Mouse (Mus musculus) embryo, embryonic 10.5 days (tissue): Measurements from ENCODE around the gene Timm17a.
A peak's percentile ranks its signal among the peaks of the same experiment; 100 is the strongest.

Experiments
- DNase-seq: peaks from one replicate; pipeline ENCODE4 v3.0.0-alpha.2; 2015; ENCODE audit warnings: low spot score

The Timm17a gene

DNA sequence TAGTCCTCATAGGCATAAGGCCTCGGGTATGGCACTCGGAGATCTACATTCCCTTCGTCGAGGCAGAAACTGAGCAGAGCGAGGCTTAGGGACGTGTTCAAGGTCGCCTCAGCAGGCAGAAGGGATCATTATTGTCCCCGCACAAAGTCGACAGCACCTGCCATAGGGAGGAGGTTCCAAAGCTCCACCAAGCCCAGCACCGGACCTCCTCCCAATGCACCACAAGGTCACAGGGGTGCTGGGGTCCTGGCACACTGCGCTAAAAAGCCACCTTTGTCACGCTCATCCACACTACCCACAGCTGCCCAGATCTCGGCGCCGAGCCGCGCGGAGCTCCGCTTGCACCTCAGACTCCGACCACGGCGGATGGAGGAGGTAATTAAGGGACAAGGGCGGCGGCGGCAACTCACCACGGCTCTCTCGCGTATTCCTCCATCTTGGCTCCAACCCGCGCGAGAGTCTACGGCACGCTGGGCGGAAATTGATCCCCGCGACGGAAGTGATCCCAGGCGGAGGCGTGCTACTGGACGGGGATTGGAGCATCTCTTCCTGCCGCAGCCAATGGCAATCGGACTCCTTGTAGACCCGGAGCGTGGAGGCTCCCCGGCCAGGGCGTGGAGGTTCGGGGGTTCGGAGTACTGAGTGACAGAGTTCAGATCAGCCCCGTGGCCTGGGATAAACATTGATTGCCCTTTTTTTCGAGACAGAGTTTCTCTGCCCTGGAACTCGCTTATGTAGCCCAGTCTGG, at the start of gene Timm17a:
Timm17a (minus strand) TSS at position 495 of the 748 bp plus-strand sequence.
- DNase-seq, result peak; percentile 97

DNA sequence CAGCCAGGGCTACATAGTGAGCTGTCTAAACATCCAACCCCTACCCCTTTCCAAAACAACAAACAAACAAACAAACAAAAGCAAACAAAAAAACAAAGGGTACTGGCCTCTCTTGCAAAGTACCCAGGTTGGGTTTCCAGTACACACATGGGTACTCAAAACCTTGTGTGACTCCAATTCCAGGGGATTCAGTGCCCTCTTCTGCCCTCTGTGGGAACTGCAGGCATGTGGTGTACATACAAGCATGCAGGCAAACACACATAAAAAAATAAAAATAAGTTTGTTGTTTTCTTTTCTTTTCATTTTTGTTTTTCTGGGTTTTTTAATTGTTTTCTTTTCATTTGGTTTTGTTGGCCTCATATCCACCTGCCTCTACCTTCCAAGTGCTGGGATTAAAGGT, 48.5 kb upstream of the Timm17a start:
- DNase-seq, result no peak

DNA sequence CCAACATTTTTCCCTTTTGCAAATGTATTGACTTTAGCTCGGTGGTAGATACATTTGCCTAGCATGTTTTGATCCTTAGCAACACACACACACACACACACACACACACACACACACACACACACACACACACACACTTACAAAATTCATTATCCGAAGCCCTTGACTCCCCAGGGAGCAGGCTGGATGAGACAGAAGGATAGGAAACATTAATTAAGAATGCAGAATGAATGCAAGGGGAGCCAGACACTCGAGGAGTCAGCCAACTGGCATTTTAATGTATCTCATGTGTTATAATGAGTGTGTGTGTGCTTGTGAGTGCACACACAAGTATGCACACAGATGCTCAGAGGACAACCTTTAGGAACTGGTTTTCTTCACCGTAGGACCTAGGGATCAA, 47.9 kb upstream of the Timm17a start:
- DNase-seq, result no peak

DNA sequence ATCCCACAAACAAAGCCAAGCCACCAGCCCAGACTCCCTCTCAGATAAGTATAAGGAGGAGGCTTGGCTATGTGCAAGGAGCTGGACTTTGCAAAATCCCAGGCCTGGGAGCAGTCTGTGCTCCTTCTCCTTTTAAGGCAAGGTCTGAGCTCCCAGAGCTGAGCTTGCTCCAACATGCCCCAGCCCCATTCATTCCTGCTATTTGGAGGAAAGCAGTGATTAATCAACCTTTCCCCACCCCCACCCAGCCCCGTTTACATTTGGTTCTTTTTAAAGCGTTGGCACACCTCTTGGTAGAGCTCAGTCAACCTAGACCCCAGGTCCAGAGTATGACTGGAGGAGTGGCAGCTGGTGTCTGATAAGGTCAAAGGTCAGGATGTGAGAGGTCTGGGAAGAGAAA, 45.5 kb upstream of the Timm17a start:
- no peak for DNase-seq

DNA sequence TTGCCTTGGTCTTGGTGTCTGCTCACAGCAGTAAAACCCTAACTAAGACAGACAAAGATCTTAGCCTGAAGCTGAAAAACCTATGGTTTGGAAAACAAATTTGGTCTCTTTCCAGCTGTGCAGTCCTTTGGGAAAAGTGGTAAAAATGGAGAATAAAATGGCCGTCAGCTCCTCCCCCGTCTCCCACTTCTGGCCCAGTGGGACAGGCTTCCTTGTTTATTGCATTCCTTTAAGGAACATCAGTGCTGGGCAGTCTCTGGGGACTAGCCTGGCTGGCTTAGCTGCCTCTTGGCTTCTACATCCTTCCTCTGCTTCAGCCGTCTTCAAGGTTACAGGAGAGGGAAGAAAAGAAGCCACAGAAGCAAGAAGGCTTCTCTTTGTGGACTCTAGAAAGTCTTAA, 38.4 kb upstream of the Timm17a start:
- DNase-seq, result no peak

DNA sequence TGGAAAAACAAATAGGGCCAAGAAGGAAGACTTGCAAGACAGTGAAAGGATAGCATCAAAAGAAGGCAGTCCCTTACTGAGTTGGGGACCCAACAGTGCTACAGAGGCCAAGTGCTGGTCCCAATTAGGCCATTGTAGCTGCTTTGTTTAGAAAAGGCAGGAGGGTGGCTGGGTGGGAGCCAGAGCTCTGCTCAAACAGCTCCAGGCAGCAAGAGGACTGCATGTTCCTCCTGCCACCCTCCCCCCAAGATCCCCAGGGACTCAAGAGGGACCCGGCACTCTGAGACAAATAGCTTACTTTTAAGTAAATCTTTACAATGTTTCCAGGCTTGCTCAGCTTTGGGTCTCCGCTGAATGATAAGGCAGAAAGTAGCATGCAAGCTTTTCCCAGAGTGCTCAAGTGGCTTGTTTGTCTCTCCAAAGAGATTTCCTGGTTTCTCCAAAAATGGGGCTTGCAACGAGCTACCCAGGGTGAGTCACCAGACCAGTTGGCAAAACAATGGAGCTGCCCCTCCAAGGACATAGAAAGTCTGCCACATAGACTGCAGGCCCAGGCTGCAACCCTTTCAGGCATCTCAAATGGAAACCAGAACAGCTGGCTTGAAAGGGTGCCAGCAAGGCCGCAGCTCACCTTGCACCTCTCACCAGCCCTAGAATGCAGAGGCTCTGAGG, 34.1 kb upstream of the Timm17a start:
- no peak for DNase-seq

DNA sequence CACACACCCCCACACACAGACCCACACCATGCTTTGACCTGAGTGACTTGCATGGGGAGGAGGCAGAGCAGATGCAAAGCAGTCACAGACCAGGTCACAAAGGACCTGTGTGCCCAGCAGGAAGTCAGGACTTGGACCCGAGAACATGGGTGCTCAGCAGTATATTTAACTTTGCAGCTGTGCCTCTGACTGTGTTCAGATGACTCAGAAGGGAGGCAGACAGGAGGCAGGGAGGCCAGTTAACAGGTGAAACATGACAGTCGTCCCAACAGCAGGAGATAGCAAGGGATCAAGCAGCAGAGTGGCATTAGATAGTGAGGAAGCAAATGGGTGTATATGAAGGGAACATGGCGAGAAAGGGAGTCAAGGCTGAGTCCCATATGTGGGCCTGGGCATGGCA, 33.3 kb upstream of the Timm17a start:
- no peak for DNase-seq

DNA sequence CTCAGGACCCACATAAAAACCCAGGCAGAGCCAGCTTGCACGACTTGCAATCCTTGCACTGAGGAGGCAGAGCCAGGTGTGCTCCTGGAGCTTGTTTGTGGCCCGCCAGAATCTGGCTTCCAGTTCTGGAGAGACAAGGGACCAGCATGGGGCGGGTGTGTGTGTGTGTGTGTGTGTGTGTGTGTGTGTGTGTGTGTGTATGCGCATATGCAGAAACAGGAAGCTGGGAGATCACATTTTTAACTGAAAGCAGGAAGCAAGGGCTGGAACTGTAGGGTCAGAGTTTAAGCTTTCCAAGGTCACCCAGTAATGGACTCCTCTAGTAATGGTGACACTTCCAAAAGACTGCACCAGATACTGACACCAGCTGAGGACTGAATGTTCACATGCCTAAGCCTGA, 30.4 kb upstream of the Timm17a start:
- DNase-seq, result no peak

DNA sequence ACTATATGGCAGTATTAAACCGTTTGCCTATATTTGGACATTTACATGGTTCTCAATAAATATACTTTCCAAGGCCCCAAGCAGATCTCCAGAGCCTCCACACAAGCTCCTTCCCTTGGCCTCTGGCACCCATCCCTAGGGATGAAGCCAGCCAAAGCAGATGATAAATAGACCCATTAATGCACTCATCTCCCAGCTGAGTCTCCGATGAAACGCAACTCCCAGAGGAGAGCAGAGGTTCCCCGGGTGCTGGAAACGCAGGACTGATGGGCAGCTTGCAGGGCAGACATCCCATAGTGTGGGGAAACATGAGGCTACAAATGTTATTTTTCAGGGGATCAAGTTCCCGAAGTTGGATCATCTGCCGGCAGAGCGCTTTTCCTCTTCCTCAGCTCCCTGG, 28.4 kb upstream of the Timm17a start:
- no peak for DNase-seq

DNA sequence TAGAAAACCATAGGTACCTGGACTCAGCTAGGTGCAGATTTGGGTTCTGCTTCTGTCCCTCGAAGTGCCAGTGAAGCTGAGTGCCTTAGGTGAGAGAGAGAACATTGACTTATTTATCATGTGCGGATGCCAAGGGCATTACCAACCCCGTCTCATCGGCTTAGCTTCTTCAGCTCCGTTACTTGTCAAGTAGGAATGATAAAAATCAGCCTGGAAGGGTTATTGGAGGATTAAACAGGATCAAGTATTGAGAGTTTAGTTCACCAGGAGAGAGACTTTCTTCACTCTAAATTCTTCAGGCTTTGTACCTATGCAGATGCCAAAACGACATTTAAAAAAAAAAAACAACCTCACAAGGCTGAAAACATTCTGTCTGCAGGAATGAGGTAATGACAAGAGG, 17.0 kb upstream of the Timm17a start:
- DNase-seq, result no peak

DNA sequence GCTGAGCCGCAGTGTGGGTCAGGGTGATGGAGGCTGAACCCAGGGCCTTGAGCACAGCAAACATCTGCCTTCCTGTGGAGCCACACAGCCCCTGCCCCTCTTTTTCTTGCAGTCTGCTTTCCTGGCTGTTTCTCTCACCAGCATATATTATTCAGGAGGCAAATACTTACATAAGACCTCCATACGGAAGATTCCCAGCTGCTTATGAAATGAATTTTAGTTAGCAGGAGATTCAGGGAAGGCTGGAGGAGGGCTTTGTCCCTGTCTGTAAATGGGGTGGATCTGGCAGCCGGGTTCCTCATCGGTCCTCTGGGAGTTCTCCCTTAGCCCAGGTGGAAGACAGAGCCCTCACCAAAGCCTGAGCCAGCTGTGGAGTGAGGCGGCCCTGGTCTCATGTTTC, 14.8 kb upstream of the Timm17a start:
- no peak for DNase-seq

DNA sequence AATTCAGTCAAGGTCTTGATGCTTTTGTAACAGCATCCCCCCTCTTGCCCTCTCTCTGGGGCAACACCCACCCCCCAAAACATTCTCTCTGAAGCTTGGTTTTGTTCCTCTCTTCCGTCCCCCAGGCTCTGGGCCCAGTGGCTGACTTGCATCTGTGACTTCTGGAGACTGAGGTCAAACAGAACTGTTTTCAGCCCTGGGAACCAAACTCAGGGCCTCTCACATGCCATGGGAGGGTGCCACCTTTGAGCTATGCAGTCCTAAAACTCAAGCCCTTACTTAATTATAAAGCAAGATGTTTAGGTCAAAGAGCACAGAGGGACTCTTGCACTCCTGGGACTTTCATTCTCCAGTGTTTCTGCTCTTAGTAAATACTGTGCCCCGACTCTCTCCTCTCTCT, 12.4 kb upstream of the Timm17a start:
- no peak for DNase-seq

DNA sequence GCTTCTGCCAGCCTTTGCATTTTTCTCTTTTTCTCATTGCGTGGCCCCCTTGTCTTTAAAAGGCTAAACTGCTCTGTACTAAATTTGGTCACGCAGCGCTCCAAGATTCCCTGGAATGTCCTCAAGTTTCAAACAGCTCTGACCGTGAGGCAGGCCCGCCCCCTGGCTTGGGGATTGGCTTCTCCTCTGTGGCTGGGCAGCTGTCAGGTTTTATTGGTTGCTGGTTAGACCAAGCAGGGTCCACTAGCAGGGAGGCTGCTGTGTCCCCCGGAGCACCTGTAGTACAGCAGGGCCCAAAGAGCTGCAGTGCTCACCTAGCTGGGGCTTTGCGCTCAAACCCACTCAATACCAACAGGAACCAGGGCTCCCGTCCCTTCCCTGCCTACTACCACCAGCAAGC, 11.0 kb upstream of the Timm17a start, which contains the start of gene Lmod1:
Lmod1 (plus strand) TSS at position 237 of the 400 bp plus-strand sequence.
- peak; percentile 84 for DNase-seq

DNA sequence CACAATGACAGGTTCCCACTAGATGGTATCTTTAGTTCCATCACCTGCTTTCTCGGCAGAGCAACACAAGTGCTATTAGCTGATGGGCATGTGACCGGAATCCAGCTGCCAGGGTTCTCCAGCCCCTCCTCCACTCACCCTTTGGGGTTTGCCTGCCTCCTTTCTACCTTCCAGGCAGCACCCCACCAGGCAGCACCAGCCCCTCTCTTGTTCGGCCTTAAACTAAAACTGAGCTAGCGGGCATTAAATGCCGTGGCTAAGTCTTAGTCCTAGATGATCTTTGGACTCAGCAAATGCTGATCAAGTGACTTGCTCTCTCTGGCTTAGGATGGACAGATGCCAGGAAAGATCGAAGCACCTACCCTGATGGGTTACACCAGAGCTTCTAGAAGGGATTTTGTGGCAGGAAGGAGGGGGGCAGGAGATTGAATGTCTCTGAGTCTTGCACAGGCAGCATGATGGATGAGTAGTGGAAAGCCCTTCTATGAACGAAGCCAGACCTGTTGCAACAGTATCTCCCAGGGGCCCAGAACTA, 9.9 kb upstream of the Timm17a start:
- DNase-seq, result no peak

DNA sequence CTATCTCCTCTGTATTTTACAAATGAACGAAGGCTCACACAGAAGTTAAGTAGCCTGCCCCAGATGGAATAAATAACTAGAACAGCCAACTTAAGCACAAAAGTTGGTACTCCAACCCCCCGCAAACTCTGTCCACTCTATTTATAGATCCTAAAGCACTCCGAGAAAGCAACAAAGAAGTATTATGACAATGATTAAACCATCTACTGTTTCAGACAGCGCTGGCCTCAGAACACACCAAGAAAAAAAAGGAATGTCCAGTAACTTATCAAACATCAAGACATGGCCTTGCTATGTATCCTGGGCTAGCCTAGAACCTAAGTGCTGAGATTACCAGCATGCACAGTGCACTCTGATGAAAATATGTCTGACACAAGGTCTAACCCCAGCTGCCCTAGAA, 1.4 kb downstream of the Timm17a start:
- no peak for DNase-seq

DNA sequence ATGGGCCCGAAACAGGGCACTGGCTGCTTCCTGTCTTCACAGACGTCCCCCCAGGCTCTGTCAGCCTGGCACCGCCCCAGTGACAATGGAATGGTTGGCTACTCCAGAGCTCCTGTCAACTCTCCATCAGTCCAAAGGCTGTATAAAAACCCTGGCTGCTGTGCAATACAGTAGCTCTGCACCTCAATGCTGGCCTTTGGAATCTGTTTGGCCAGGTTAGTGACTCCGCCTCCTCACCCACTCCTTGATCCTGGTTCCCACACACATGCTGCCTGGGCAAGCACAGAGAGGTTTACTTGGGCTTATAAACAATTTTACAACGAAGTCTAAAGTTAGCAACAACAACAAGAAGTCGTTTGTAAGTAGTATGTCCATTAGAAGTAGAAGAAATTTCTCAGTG, 2.2 kb downstream of the Timm17a start:
- no peak for DNase-seq

DNA sequence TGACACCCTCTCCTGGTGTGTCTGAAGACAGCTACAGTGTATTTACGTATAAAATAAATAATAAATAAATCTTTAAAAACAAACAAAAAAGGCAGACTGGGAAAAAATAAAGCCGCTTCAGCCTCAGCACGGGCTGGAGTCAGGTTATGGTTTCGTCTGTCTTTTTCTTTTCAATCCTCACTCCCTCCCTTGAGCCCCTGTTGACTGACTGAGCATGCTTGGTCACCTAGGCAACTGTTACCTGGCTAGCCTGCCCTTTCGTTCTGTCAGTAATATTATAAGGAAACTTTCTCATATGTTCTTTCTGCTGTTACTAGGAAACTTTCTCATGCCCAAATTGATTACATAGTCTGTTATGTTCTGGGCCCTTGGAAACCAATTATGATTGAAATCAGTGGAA, 22.7 kb downstream of the Timm17a start:
- DNase-seq, result no peak

DNA sequence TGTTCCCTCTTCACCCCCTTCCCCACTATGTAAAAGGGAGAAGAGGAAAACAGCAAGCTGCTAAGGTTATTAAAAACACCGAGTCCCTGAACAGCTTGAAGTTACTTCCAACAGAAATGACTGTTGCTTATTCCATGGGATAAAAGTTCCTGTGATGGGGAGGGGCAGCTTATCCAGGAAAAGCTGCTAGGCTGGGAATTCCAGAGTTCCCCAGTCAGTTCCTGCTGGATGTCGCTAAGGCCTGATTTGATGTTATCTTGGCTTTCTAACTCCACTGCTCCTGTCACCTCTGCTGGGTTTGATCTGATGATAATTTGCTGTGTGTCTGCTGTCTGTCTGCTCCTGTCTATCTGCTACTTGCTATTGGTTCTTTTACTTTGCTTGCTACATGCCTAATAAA, 27.3 kb downstream of the Timm17a start:
- DNase-seq, result no peak

DNA sequence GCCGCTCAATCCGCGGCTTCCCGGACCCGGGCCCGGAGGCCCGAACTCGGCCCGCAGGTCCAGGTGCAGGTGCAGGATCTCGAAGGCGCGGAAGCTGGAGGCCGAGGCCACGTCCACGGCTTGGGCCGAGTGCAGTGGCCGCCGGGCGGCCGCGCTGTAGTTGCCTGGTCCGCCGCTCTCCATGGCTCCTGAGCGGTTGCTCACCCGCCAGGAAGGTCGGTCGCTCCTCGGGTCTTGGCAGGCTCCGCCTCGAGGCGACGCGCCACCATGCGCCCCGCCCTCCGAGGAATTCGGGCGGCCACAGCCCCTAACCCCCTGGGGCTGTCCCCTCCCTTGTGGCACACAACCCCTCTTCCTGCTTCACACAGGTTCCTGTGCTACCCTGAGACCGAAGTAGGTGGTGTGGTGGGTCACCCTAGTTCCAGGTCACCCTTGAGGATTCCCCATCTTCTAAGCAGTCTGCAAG, 29.7 kb downstream of the Timm17a start, which contains the start of gene Rnpep:
Rnpep (minus strand) TSS at position 259 of the 466 bp plus-strand sequence.
- DNase-seq, result peak; percentile 82

DNA sequence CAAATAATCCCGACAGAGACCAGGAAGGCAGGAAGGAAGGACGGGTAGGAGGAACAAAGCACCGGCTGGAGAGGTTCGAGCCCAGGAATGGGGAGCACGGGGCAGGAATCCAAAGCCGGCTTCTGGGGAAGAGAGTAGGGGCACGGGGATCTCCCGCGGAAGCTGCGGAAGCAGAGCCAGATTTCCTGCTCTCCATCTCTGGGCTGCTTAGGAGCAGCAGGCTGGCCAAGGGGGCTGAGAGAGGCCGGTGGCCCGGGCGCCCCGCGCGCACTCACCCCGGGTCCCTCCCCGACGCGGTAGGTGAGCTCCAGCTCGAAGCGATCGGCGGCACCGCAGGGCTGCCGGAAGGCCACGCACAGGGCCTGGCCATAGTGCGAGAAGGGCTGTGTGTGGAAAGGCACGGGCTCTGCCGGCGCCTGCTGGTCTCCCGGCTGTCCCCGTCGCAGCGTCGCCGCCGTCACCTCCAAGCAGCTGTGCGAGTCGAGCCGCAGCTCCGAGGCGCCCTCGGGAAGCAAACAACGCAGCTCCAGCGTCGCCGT, 30.2 kb downstream of the Timm17a start:
- peak; percentile 63 for DNase-seq

DNA sequence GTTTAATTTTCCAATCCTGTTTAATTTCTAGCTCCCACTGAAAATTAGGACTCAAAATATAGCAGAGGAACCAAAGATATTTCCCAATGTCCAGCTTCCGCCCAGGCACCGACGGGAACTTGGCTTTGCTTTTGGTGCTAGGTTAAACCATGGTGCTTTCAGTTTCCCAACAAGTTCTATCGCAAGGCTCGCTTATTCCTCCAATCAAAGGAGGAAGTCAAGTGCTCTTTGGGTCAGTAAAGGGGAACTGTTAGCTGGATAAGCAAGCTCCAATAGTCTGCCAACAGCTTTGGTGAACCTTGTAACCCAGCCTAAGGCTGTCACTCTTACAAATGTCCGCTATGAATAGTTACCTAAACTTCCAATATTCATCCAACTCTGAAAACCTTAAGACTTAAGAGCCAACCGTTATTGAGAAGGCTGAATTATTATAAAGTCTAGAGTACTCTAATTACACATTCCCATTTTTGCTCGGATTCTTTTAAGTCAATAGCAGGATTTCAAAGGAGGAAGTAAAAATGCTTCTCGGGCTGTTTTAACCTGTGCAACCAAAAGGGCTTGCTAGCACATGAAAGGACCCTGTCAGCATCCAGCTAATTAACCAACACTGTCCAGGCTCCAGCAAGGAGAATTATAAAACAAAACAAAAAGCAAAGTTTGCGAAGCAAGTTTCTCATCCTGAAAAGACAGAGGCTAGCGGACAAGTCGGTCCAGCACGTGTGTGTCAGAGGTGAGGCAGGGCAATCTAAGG, 30.9 kb downstream of the Timm17a start:
- DNase-seq, result peak; percentile 33

DNA sequence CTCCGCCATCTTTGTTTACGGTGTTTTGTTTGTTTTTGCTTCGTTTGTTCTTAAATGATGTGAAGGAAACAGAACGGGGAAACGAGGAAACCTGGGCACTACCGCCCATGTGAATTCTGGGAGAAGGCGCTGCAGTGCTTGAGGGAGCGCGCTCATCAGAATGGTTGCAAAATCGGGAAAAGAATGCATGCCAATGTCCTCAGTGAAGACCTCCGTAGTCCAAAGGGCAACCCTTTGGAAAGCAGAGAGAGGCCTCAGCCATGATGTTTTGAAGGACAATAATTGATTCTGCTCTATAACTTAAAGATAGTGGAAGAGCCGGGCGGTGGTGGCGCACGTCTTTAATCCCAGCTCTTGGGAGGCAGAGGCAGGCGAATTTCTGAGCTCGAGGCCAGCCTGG, 31.7 kb downstream of the Timm17a start:
- DNase-seq, result no peak
